Mouse (Mus musculus) thymus, adult 18-20 months (tissue): ENCODE measurements around the gene Ing4.

Source experiments
- DNase-seq, 2 experiments: peaks; one replicate each; pipeline ENCODE4 v3.0.0; 2022; ENCODE audit warnings: mixed read lengths in 2 of 2

Gene Ing4

DNA sequence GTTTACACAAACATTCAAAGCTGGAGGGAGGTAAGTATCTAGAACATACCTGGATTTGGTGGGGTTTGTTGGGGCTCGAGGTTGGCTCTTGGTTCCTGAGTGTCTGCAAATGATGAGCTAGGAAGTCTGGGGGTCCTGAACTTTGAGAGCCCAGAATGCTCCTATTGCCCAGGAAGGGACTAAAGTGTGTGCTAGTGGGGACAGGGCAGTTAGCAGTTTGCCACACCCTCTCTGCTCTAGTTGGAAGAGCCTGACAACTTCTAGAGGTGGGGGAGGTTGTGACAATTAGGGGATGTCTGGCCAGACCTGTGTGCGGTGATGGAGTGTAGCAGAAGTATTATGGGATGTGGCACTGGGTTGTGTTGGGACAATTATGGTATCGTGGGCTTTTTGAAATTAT lies 55.3 kb downstream of the Ing4 start:
- DNase-seq, result no peak

DNA sequence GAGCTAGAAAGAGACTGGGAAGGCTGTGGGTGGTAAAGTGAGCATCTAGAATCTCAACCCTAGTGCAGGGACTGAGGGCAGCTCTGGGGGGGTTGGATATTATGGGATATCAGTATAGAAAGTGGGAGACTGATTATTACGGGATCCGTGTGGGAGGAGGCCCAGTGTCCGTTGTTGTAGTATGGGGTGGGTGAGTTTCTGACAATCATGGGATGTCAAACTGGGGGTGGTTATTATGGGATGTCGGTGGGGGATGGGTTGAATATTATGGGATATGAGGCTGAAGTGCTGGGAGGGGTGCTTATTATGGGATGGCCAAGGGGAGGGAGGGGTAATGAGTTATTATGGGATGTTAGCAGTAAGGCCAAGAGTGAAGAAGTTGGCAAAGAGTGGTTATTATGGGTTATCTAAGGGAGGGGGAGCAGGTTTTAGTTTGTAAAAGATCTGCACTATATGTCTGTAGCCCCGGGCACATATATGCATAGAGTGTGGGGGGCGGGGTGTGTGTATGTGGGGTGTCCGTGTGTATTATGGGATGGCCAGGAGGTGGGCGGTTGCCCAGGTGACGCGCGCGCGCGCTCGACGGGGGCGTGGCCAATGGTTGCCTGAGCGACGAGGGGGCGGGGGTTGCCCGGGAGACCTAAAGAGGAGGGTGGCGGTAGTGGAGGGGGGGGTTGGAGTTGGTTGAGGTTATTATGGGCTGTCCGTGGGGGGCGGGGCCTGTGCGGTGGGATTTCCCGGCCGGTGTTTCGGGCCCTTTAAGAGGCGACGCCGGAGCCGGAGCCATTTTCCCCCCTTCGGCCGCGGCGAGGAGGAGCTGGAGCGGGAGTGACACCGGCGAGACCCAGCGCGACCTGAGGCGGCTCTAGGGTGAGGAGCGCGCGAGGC lies 56.1 kb downstream of the Ing4 start, which contains the start of gene Chd4:
TSS of gene Chd4 (plus strand) at position 591 of the 888 bp plus-strand sequence.
- peak; percentile 81 to 89 for DNase-seq

DNA sequence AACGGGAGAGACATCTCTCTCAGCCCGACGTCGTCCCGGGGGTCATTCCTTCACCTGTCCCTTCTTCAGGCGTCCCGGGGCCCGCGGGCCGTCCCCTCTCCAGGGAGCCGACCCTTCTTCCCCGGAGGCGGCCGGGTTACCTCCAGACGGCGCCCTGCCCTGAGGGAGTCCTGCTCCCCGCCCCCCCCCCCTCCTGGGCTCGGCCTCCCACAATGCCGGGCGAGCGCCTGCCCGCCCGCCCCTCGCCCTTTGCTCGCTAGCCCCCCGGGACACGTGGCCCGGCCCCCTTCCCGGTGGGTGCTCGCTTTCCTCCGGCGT lies 56.7 kb downstream of the Ing4 start:
- no peak for DNase-seq

DNA sequence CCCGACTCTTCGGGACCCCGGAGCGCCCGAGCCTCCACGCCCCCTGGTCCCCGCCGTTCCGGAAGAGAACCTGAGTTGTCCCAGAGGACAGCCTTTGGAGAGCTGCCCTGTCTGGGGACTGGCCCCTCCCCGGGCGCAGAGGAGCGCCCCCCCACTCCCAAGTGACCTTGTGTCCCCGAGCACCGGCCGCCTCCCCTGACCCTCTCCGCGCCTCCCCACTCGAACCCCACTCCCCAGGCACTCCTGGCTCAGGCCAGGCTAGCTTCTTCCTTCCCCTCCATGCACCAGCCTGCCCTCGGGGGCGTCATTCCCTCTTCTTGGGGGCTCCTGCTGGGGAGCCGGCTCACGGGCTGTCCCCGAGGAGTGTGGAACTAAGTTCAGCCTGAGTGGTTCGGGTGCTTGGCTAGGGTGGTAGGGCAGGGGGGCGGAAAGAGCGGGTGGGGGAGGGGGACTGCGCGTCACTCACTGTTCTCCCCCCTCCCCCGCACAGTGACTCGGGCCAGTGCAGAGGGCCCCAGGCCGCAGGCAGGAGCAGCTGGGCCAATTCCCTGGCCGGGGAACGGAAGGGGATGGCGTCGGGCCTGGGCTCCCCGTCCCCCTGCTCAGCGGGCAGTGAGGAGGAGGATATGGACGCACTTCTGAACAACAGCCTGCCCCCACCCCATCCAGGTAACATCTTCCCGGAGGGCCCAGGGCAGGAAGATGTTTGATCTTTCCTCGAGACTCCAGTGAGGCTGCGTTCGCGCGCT lies 57.2 kb downstream of the Ing4 start:
- peak; percentile 58 to 69 for DNase-seq

DNA sequence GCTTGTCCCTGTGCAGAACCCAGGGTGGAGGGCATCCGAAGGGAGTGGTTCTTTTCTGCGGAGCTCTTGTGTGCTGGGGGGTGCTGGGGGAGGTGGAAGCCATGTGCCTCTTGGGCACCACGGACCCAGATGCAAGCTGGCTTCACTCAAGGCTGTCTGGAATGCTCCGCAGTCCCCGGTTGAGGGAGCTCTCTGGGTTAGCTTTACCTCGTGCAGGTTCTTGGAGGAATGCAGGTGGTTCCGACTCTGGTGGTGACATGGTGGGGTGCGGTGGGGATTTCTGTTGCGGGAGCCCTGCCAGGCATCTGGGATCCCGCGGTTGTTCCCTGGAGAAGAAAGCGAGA lies 57.8 kb downstream of the Ing4 start:
- DNase-seq, result no peak

DNA sequence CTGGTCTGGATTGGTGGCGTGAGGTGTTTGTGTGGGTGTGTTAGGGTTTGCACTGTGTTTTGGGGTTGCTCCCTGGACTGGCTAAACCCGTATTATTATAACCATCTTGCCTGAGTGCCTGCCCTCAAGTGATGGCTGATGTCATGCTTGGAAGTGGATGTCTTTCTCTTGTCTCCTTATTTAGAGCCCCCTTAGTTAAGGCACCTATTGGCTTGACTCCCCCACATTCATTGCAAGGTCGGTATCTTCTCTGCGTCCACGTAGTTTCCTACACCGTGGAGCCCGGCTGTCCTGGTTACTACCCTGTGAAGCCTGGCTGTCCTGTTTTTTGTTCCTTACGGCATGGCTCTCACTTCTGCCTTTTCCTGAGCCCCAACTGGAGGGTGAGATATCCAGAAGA lies 58.4 kb downstream of the Ing4 start:
- no peak for DNase-seq

DNA sequence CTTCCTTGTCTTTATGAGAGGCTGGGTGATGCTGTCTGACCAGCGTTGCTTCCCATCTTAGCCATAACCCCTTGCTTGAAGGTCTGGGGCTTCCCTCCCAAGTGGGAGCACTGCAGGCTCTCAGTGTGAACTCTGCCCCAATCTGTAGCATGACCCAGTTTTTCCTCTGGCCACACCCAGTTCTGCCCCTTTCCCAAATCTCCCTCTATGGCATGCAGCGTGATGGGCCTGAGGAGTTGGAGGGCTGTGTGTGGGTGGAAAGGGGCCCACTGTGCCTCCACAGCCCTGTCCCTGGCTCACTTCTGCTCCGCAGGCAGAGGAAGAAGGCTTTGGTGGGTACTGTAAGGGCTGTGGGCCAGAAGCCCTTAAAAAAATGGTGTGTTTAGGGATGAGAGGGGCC lies 59.0 kb downstream of the Ing4 start:
- DNase-seq, result peak in 1 of 2 experiments; percentile 26
